Comparison of ENCODE assay signal across 11 mouse cellular contexts in the genomic region with DNA sequence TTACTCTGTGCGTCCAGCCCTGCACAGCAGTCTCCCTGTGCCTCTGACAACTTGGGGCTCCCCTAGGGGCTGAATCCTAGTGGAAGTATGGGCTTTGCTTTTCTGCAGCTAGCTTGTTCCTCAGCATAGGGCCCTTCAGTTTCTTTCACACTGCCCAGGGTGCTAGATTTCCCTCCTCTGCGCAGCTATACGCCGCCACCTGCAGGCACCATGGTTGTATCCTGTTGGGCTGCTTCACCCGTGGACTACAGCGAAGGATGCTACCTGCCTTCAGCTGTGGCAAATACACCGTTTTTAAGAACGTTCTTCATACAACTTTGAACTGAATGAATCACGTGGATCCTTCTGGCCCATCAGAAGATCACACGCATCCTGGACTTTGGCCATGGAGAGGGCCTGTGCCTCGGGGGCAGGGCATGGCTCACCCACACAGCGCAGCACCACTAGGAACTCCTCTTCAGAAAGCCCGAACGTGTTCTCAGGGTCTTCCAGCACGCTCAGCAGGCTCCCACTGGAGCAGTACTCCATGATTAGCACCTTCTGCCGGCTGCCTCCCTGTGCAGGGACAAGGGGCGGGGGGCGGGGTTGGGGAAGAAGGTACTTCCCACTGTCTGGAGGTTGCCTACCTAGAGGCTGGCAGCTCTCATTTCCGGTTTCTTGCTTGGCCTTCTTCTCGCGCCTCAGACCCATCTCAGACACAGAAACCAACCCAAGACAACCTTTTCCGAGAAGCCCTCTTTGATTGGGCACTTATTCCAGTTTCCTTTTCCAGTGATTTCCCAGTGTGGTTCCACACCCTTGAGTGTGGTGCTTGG. TPM values are rescaled to one million over a fixed set of nuclear protein-coding genes. Genes with fewer than 3 reads are reported as not detected.
A peak's percentile ranks its signal among the peaks of the same experiment; 100 is the strongest.
DNase-seq lines count a peak whose midpoint lies in the region; ATAC-seq and TF ChIP-seq lines count a peak whose summit lies in the region.
"Had no signal": no experiment of that assay in that cellular context is flagged by ENCODE, and none has a peak within 500 bp of the region (broad histone marks: within the 10 kb centered on the region; RNA-seq: fewer than 3 reads in every experiment).

No protein-coding gene starts in this region.

- TF ChIP-seq EP300 in heart, postnatal 0 days (IDR thresholded peaks at IDR 0.05; ENCODE audit: low read depth) = no peak
- no peak for TF ChIP-seq EP300 in MEL (IDR thresholded peaks at IDR 0.05; ENCODE audit: low read depth in 1 of 2, low read length in 2 of 2)

- no peak overlapping the region for H3K4me3 ChIP-seq in heart, postnatal 0 days (ENCODE audit: low read depth, low read length)
- no peak overlapping the region for H3K4me3 ChIP-seq in MEL (ENCODE audit: control insufficient read depth in 1 of 2, insufficient read depth in 1 of 2, low read depth in 2 of 2, low read length in 2 of 2)
- H3K4me3 ChIP-seq in intestine, postnatal 0 days (ENCODE audit: low read depth, low read length) = peak overlapping the region; percentile 27
- H3K4me3 ChIP-seq in liver, embryonic 11.5 days (ENCODE audit: low read depth, low read length) = no peak overlapping the region
- H3K4me3 ChIP-seq: embryonic facial prominence, embryonic 12.5 days; neural tube, embryonic 12.5 days had no signal

- ATAC-seq in heart, postnatal 0 days (ENCODE audit: insufficient read depth, low read depth) = no peak
- ATAC-seq in intestine, postnatal 0 days = peak; percentile 93
- peak; percentile 53 for ATAC-seq in liver, embryonic 11.5 days (replicated peaks; ENCODE audit: low FRiP score)

- H3K27ac ChIP-seq in heart, postnatal 0 days (ENCODE audit: low read depth) = no peak overlapping the region
- no peak overlapping the region for H3K27ac ChIP-seq in MEL (ENCODE audit: control insufficient read depth, low read depth, low read length)
- peak overlapping the region; percentile 89 for H3K27ac ChIP-seq in intestine, postnatal 0 days (ENCODE audit: low read depth, low read length)
- peak overlapping the region; percentile 48; the same call in 1 of the 2 replicates for H3K27ac ChIP-seq in liver, embryonic 11.5 days (ENCODE audit: low read depth, low read length)
- H3K27ac ChIP-seq: embryonic facial prominence, embryonic 12.5 days; neural tube, embryonic 12.5 days had no signal

- H3K79me2 ChIP-seq in MEL (ENCODE audit: control insufficient read depth, insufficient read depth, low read length, poor library complexity) = no peaks in the 10 kb centered on the region

- TF ChIP-seq POLR2A in MEL (IDR thresholded peaks at IDR 0.05; ENCODE audit: control insufficient read depth in 1 of 2, insufficient read depth in 1 of 2, low read depth in 1 of 2, low read length in 2 of 2, poor library complexity in 1 of 2) = no peak

- TF ChIP-seq CTCF in heart, postnatal 0 days (IDR thresholded peaks at IDR 0.05; ENCODE audit: low read depth) = peak; percentile 9; the same call in 1 of the 2 replicates
- TF ChIP-seq CTCF in MEL (IDR thresholded peaks at IDR 0.05 in 2 of 3, conservative IDR thresholded peaks at IDR 0.05 in 1 of 3; ENCODE audit: control insufficient read depth in 1 of 3, insufficient read depth in 1 of 3, low read depth in 2 of 3, low read length in 3 of 3, poor library complexity in 1 of 3, severe bottlenecking in 1 of 3) = peak in 2 of 3 experiments; percentile 25 to 35; a peak in 4 of 6 replicates
- peak; percentile 52 for TF ChIP-seq CTCF in intestine, postnatal 0 days (IDR thresholded peaks at IDR 0.05; ENCODE audit: low read depth)

- H3K9ac ChIP-seq in heart, postnatal 0 days (replicated peaks; ENCODE audit: low read depth, low read length) = no peak overlapping the region
- no peak overlapping the region for H3K9ac ChIP-seq in MEL (ENCODE audit: control insufficient read depth, low read depth, low read length, poor library complexity, severe bottlenecking)
- H3K9ac ChIP-seq in intestine, postnatal 0 days (ENCODE audit: low read depth, low read length) = peak overlapping the region; percentile 35; the same call in 1 of the 2 replicates
- H3K9ac ChIP-seq in liver, embryonic 11.5 days (ENCODE audit: low read depth, low read length) = no peak overlapping the region
- H3K9ac ChIP-seq: embryonic facial prominence, embryonic 12.5 days; neural tube, embryonic 12.5 days had no signal

- no peaks in the 10 kb centered on the region for H3K4me1 ChIP-seq in heart, postnatal 0 days (ENCODE audit: control insufficient read depth, insufficient read depth)
- peaks cover 0 to 10% of the 10 kb centered on the region in 2 experiments; a peak in 2 of 4 replicates for H3K4me1 ChIP-seq in MEL (ENCODE audit: control insufficient read depth in 1 of 2, insufficient read depth in 2 of 2, low read length in 2 of 2)
- peaks cover 3% of the 10 kb centered on the region; the same call in 1 of the 2 replicates for H3K4me1 ChIP-seq in intestine, postnatal 0 days (replicated peaks; ENCODE audit: control insufficient read depth, insufficient read depth, low read length)
- peaks cover 7% of the 10 kb centered on the region; the same call in 1 of the 2 replicates for H3K4me1 ChIP-seq in liver, embryonic 11.5 days (replicated peaks; ENCODE audit: control insufficient read depth, insufficient read depth, low read length)

- no peaks in the 10 kb centered on the region for H3K9me3 ChIP-seq in heart, postnatal 0 days (replicated peaks; ENCODE audit: control insufficient read depth, low read length)
- H3K9me3 ChIP-seq in MEL (replicated peaks; ENCODE audit: insufficient read depth, low read length) = no peaks in the 10 kb centered on the region
- H3K9me3 ChIP-seq in intestine, postnatal 0 days (ENCODE audit: control insufficient read depth) = no peaks in the 10 kb centered on the region
- no peaks in the 10 kb centered on the region for H3K9me3 ChIP-seq in liver, embryonic 11.5 days (ENCODE audit: control insufficient read depth, low read length)
- H3K9me3 ChIP-seq: embryonic facial prominence, embryonic 12.5 days; G1E; neural tube, embryonic 12.5 days had no signal

- H3K27me3 ChIP-seq in heart, postnatal 0 days (ENCODE audit: control insufficient read depth, insufficient read depth, low read length) = no peaks in the 10 kb centered on the region
- H3K27me3 ChIP-seq in MEL (ENCODE audit: control insufficient read depth in 1 of 2, insufficient read depth in 2 of 2, low read length in 2 of 2) = no peaks in the 10 kb centered on the region
- no peaks in the 10 kb centered on the region for H3K27me3 ChIP-seq in intestine, postnatal 0 days (replicated peaks; ENCODE audit: control insufficient read depth, insufficient read depth, low read length)
- no peaks in the 10 kb centered on the region for H3K27me3 ChIP-seq in liver, embryonic 11.5 days (replicated peaks; ENCODE audit: control insufficient read depth, insufficient read depth, low read length)
- H3K27me3 ChIP-seq: neural tube, embryonic 12.5 days had no signal

- intact Hi-C loops in left cerebral cortex, postnatal 10 days (cut with DNase I) = loop anchor here (5.0 kb wide), 1 partner anchor 398 kb away; no protein-coding TSS in a partner anchor

- DNase-seq in heart, postnatal 0 days (ENCODE audit: low spot score) = no peak
- DNase-seq in heart, adult 11 months = no peak
- DNase-seq in MEL (ENCODE audit: low read depth, low spot score) = no peak
- no peak for DNase-seq in liver, embryonic 11.5 days (ENCODE audit: low spot score)
- DNase-seq in cerebellum, adult 9-10 months = no peak
- DNase-seq in left cerebral cortex, postnatal 10 days (ENCODE audit: extremely low spot score in 1 of 2, low spot score in 2 of 2) = no peak
- DNase-seq in Muller cell, postnatal 12 days (ENCODE audit: inconsistent ontology term) = no peak

- H3K4me2 ChIP-seq in heart, postnatal 0 days (ENCODE audit: low read depth, low read length) = peak overlapping the region; percentile 32
- H3K4me2 ChIP-seq in intestine, postnatal 0 days (replicated peaks; ENCODE audit: low read depth) = peak overlapping the region; percentile 56
- peak overlapping the region; percentile 44 for H3K4me2 ChIP-seq in liver, embryonic 11.5 days
- H3K4me2 ChIP-seq: embryonic facial prominence, embryonic 12.5 days; neural tube, embryonic 12.5 days had no signal

- no peak; the same call in 1 of the 2 replicates for TF ChIP-seq RAD21 in MEL (IDR thresholded peaks at IDR 0.05; ENCODE audit: low read depth, low read length)

- no peaks in the 10 kb centered on the region for H3K36me3 ChIP-seq in heart, postnatal 0 days (replicated peaks; ENCODE audit: control insufficient read depth, insufficient read depth, low read length)
- peaks cover 0 to 3% of the 10 kb centered on the region in 2 experiments; a peak in 2 of 4 replicates for H3K36me3 ChIP-seq in MEL (ENCODE audit: control insufficient read depth in 1 of 2, insufficient read depth in 2 of 2, low read length in 2 of 2)
- peaks cover 16% of the 10 kb centered on the region; the same call in 1 of the 2 replicates for H3K36me3 ChIP-seq in intestine, postnatal 0 days (ENCODE audit: control insufficient read depth, insufficient read depth)
- no peaks in the 10 kb centered on the region for H3K36me3 ChIP-seq in liver, embryonic 11.5 days (ENCODE audit: control insufficient read depth, insufficient read depth, low read length)
- H3K36me3 ChIP-seq: embryonic facial prominence, embryonic 12.5 days; G1E; neural tube, embryonic 12.5 days had no signal

- 35% methylated on average over 22 of the region's 22 CpGs for WGBS in heart, postnatal 0 days
- 28% methylated on average over 22 of the region's 22 CpGs for WGBS in intestine, postnatal 0 days
- WGBS in liver, embryonic 11.5 days = 29% methylated on average over 22 of the region's 22 CpGs

RNA-seq across cellular contexts. Expression of a gene that starts 4.5 kb away (rescaled TPM):
- 2.6 and 6.2 TPM in 2 replicates for total RNA-seq in heart, postnatal 0 days (2014; rRNA removed; ENCODE audit: low replicate concordance)
- polyA plus RNA-seq in heart, postnatal 0 days (2015; fragmentation: Nextera tagmentation; extraction: Ambion mirVana) = 1.3 and 1.5 TPM in 2 replicates
- total RNA-seq in MEL (2012; rRNA removed) = 3.5 and 4.0 TPM in 2 replicates
- polyA plus RNA-seq in MEL (2012; ENCODE audit: insufficient read depth in 1 of 2, insufficient read length in 2 of 2, low read depth in 1 of 2, low replicate concordance in 2 of 2, missing spikeins in 1 of 2) = 1 to 10 TPM in 1 of 2 experiments, not detected in 1; 7.2 TPM
- polyA plus RNA-seq in intestine, postnatal 0 days (2015; fragmentation: Nextera tagmentation; extraction: Ambion mirVana) = 8.3 and 10.3 TPM in 2 replicates
- 3.9 and 4.7 TPM in 2 replicates for polyA plus RNA-seq in liver, embryonic 11.5 days (2014; fragmentation: Nextera tagmentation; extraction: Ambion mirVana)
- total RNA-seq in left cerebral cortex, postnatal 10 days (2021) = 1 to 10 TPM; 1.8 to 2.2 TPM

RNA-seq across cellular contexts. Expression of a gene that starts 29.9 kb away (rescaled TPM):
- total RNA-seq in heart, postnatal 0 days (2014; rRNA removed; ENCODE audit: low replicate concordance) = 3.3 and 23.4 TPM in 2 replicates
- 2.9 and 3.3 TPM in 2 replicates for polyA plus RNA-seq in heart, postnatal 0 days (2015; fragmentation: Nextera tagmentation; extraction: Ambion mirVana)
- total RNA-seq in MEL (2012; rRNA removed) = 14.2 and 14.8 TPM in 2 replicates
- 10 to 100 TPM in 1 of 2 experiments, not detected in 1; 28.8 TPM for polyA plus RNA-seq in MEL (2012; ENCODE audit: insufficient read depth in 1 of 2, insufficient read length in 2 of 2, low read depth in 1 of 2, low replicate concordance in 2 of 2, missing spikeins in 1 of 2)
- 5.8 and 6.4 TPM in 2 replicates for polyA plus RNA-seq in intestine, postnatal 0 days (2015; fragmentation: Nextera tagmentation; extraction: Ambion mirVana)
- polyA plus RNA-seq in liver, embryonic 11.5 days (2014; fragmentation: Nextera tagmentation; extraction: Ambion mirVana) = 3.7 and 4.1 TPM in 2 replicates
- total RNA-seq in left cerebral cortex, postnatal 10 days (2021) = 10 to 100 TPM; 19.9 to 21.8 TPM

Comparison
In these comparisons a context has a peak if more than half of its experiments do, and no peak if none do; other contexts are left out.
1. H3K27ac ChIP-seq: peak in intestine, postnatal 0 days (single experiment) and liver, embryonic 11.5 days (single experiment); none in heart, postnatal 0 days (single experiment) and MEL (single experiment).
2. Peak in every context shown above with its lines, with median percentiles within 50 percentile points of each other: H3K4me2 ChIP-seq and CTCF ChIP-seq.